Mouse (Mus musculus) CH12F3 (cell line): ENCODE measurements around the gene Fam19a2.

ENCODE experiments used
- in situ Hi-C: fragments of 300-500 bp; cut with MboI; formaldehyde crosslinking; loops from 2 replicates; pipeline ENCODE4 v1.14.3; 2020; ENCODE audit warnings: low sequenced_read_pairs

The Fam19a2 gene

DNA sequence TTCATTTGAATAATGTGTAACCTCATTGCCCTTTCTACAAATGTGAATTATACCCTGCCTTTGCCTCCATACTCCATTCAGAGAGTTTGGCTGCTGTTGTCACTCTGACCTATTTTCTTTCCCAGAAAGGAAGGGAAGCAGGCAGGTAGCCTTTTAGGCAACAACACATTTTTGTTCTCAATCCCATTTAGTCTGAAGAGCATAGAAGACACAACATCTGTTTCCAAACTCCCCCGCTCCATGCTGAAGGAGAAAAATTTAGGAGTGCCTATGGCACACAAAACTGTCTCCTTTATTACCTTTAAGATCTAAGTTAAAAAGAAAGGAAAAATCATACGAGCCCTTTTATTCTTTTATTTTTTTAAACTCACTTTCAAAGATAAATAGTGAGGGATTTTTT lies 446.9 kb downstream of the Fam19a2 start:
- in situ Hi-C loops, result no loop called here

- in situ Hi-C loops, result no loop called here
These were observed 458.2 kb downstream of the Fam19a2 start for GRCm38 (mm10) chr10:123721952-123722460.

DNA sequence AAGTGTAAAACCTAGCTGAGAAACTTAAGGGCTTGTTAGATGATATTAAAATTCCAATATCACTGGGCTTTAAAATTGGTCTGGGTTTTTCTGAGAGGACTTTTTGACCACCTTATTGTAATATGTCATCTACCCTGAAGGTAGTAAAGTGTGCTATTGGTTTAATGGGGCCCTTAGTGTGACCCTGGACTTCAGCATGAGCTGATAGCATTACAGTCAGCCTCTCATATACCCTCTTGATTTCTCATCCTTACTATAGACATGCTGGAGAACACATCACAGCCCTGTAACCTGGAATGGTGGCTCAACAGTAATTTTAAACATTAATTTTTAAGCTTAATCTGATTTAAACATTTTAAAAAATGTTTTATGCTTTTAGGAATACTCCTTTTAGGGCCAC lies 459.8 kb downstream of the Fam19a2 start:
- in situ Hi-C loops, result no loop called here

DNA sequence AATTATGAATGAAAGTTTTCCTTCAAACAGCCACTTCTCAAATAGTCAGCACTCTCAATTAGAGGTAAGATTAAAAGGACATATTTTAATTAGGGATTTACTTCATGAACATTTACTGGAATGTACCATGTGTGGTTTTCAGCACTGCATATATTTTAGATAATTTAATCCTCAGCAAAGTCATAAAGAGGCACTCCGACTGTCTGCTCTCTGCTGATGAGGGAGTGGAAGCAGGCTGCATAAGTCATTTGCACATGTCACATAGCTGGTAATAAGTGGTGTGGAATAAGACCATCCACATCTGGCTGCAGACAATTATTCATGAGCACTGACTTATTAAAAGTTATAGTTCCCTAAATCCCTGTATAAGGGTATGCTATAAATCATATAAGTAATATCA lies 484.5 kb downstream of the Fam19a2 start:
- in situ Hi-C loops, result no loop called here

- in situ Hi-C loops, result no loop called here
These were observed 488.0 kb downstream of the Fam19a2 start for GRCm38 (mm10) chr10:123751676-123752280.

GRCm38 (mm10) chr10:123752755-123753154 lies 489.0 kb downstream of the Fam19a2 start:
- in situ Hi-C loops, result no loop called here

DNA sequence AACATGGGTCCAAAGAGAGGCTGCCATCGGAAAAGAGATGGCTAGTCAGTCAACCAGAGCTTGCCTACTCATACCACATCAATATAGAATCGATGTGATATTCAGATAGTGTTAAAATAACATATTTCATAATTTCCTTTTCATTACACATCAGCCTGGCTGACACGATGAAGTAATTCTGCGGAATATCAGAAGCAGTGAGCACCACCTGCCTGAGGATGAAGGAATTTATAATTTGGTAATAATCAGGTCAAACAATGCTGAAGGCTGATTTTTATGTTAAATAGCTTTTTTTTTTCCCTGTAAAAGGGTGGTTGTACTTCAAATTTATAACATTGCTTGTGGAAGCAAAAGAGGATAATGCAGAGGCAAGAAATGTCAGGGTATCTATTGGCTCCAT lies 490.2 kb downstream of the Fam19a2 start:
- in situ Hi-C loops, result no loop called here

DNA sequence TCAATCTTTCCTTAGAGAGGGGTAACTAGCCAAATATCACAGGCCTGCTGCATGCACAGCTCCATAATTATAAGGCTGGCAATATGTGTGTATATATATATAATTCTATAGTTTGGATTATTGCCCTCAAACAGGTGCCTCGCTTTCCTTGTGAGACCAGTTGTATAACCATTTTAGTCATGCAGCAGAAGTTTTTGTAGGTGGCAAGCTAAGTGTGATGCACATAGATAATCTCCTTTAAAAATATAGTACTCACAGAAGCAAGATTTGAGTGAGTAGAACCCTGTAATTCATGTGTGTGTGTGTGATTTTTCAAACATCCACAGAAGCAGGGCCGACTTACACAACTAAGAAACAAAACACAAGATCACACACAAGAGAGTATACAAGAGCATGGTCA lies 525.6 kb downstream of the Fam19a2 start:
- in situ Hi-C loops, result no loop called here
